Mouse (Mus musculus) embryonic fibroblast, embryonic 13.5 days (primary cell): Measurements from ENCODE around the gene Sfxn5. TPM values are rescaled to one million over a fixed set of nuclear protein-coding genes. Genes with fewer than 3 reads are reported as not detected.
A peak's percentile ranks its signal among the peaks of the same experiment; 100 is the strongest.

Source experiments
- H3K27ac ChIP-seq: 2 replicates; pipeline ENCODE4 v1.5.1; 2012; ENCODE audit warnings: low read length, control low read depth, inconsistent platforms; ENCODE audit not compliant: insufficient read depth
- H3K4me1 ChIP-seq: 2 replicates; pipeline ENCODE4 v1.6.1; 2011; ENCODE audit warnings: low read length; ENCODE audit not compliant: control insufficient read depth, insufficient read depth
- H3K4me3 ChIP-seq: 2 replicates; pipeline ENCODE4 v1.5.1; 2011; ENCODE audit warnings: mild to moderate bottlenecking, control low read depth, low read length; ENCODE audit not compliant: insufficient read depth
- CTCF ChIP-seq: IDR thresholded peaks from 2 replicates; pipeline ENCODE4 v1.5.1; 2011; ENCODE audit warnings: mild to moderate bottlenecking, control low read depth, low read length, moderate library complexity, borderline replicate concordance; ENCODE audit not compliant: insufficient read depth
- POLR2A ChIP-seq: IDR thresholded peaks from 2 replicates; pipeline ENCODE4 v1.6.1; 2011; ENCODE audit warnings: low read depth, mild to moderate bottlenecking, control low read depth, low read length, moderate library complexity
- polyA plus RNA-seq: library from polyadenylated mRNA; stranded (reverse); fragments of >200 nt; gene quantifications from 2 replicates; pipeline ENCODE4 v1.2.4, GENCODE M21; 2011; ENCODE audit warnings: low read depth; ENCODE audit not compliant: missing spikeins, insufficient read length

Sfxn5 gene
- polyA plus RNA-seq, 1 experiment = 9.7 TPM

GRCm38 (mm10) chr6:85325109-85325508, 8.1 kb downstream of the Sfxn5 start:
- TF ChIP-seq POLR2A (no peak), CTCF (no peak)
- Histone ChIP-seq H3K27ac (peak overlapping the region; percentile 91), H3K4me3 (no peak overlapping the region), H3K4me1 (peaks cover 13% of the 10 kb centered on the region)

GRCm38 (mm10) chr6:85320445-85320866, 12.8 kb downstream of the Sfxn5 start:
- peaks cover 8% of the 10 kb centered on the region for H3K4me1 ChIP-seq
- TF ChIP-seq POLR2A = no peak
- H3K4me3 ChIP-seq = no peak overlapping the region
- H3K27ac ChIP-seq = no peak overlapping the region

DNA sequence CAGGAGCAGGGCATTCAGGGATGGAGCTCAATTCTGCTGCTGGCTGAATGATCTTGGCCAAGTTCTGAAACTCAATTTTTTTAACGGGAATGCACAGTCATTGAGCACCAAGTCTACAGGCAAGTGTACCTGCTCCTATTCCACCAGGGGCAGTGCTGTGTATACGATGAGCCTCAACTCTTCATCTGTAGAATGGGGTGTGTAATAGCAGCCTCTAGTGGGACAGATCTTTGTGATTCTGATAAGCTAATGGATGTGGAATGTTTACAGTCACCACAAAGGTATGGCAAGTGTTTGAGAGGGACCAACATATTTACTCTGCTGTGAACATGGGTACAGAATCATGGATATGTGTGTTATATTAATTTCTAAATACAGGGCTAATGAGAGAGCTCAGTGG, 17.0 kb downstream of the Sfxn5 start:
- no peak for TF ChIP-seq CTCF
- no peak for TF ChIP-seq POLR2A
- no peak overlapping the region for H3K27ac ChIP-seq
- H3K4me1 ChIP-seq = no peaks in the 10 kb centered on the region
- no peak overlapping the region for H3K4me3 ChIP-seq

- TF ChIP-seq CTCF = no peak
- TF ChIP-seq POLR2A = no peak
- Histone ChIP-seq H3K4me1 (no peaks in the 10 kb centered on the region), H3K27ac (no peak overlapping the region), H3K4me3 (no peak overlapping the region)
These were observed 19.0 kb downstream of the Sfxn5 start for GRCm38 (mm10) chr6:85314064-85314798.

DNA sequence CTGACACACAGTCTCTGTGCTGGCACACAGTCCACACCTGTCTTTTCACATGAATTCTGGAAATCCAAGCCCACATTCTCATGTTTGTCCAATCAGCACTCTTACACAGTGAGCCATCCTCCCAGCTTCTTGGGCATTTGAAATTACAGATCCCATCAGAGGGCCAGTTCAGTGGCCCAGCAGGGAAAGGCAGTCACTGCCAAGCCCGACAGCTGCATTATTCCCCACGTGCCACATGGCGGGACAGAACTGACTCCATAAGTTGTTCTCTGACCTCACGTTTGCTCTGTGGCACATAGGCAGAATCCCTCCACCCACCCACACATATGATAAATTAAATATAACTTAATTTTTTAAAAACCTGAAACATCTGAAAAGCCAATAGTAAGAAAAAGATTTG, 25.3 kb downstream of the Sfxn5 start:
- Histone ChIP-seq H3K4me3 (no peak overlapping the region), H3K4me1 (no peaks in the 10 kb centered on the region), H3K27ac (no peak overlapping the region)
- no peak for TF ChIP-seq CTCF
- no peak for TF ChIP-seq POLR2A

DNA sequence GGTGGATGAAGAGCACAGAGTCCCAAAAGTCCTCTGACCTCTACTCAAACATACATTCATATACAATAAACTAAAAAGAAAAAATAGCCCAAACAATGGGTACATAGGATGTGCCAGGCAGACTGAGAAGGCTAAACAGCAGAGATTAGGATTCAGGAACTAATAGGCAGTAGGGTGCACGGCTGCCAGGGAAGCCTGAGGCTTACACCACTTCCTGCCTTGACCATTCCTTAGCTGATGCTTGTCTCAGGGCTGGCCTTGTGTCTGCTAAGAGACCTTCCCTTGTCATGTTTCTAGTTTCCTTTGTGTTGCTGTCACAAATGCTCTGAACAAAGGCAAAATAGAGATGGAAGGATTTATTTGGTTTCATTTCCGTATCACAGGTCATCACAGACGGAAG, 26.8 kb downstream of the Sfxn5 start:
- Histone ChIP-seq H3K4me1 (no peaks in the 10 kb centered on the region), H3K4me3 (no peak overlapping the region), H3K27ac (no peak overlapping the region)
- no peak for TF ChIP-seq CTCF
- TF ChIP-seq POLR2A = no peak

GRCm38 (mm10) chr6:85305826-85306225, 27.4 kb downstream of the Sfxn5 start:
- H3K27ac ChIP-seq = no peak overlapping the region
- no peak overlapping the region for H3K4me3 ChIP-seq
- no peaks in the 10 kb centered on the region for H3K4me1 ChIP-seq
- TF ChIP-seq CTCF = no peak
- no peak for TF ChIP-seq POLR2A

DNA sequence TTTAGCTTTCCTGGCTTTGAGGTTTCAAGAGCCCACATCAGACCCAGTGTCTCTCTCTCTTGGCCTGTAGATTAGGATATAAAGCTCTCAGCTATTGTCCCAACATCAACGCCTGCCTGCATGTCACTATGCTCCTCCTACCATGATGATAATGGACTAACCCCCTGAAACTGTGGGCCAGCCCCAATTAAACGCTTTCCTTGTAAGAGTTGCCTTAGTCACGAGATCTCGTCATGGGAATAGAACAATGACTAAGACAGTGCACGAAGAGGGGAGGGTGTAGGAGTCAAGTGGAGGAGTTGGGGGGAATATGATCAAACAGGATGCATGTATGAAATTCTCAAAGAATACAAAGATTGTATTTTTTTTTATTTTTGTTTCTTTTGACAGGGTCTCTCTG, 28.3 kb downstream of the Sfxn5 start:
- no peak for TF ChIP-seq POLR2A
- Histone ChIP-seq H3K27ac (no peak overlapping the region), H3K4me3 (no peak overlapping the region), H3K4me1 (no peaks in the 10 kb centered on the region)

DNA sequence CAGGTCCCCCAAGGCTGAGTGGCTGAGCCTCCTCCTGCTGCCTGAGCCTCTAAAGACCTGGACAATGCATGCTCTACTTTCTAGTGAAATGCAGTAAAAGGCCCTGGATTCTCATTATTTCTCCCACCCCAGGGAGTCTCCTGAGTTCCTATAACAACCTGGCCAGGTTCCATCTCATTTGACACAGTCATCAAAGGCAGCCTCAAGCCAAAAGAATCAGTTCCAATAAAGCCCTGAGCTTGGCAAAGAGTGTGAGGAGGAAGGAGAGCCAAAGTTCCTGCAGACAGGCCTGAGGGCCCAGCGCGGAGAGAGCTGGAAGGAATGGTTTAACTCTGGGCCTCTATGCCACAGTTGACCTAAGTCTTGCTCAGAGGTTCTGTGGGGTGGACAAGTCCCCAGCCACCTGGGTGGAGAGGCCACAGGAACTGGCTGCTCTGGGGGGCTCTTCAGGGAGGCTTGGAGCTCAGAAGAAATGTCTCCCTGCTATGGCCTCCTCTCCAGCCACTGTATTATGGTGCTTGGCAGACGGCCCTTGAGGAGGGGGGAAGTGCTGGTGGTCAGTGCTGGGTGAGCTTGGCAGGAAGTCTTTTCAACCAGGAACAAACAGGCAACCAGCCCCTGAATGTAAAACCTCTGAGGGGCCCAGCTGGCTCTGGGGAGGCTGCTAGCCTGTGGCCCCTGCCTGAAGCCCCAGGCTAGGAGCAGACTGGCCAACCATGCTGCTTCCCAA, 30.7 kb downstream of the Sfxn5 start:
- Histone ChIP-seq H3K4me1 (no peaks in the 10 kb centered on the region), H3K4me3 (no peak overlapping the region), H3K27ac (peak overlapping the region; percentile 65)
- TF ChIP-seq POLR2A = no peak
- no peak for TF ChIP-seq CTCF

DNA sequence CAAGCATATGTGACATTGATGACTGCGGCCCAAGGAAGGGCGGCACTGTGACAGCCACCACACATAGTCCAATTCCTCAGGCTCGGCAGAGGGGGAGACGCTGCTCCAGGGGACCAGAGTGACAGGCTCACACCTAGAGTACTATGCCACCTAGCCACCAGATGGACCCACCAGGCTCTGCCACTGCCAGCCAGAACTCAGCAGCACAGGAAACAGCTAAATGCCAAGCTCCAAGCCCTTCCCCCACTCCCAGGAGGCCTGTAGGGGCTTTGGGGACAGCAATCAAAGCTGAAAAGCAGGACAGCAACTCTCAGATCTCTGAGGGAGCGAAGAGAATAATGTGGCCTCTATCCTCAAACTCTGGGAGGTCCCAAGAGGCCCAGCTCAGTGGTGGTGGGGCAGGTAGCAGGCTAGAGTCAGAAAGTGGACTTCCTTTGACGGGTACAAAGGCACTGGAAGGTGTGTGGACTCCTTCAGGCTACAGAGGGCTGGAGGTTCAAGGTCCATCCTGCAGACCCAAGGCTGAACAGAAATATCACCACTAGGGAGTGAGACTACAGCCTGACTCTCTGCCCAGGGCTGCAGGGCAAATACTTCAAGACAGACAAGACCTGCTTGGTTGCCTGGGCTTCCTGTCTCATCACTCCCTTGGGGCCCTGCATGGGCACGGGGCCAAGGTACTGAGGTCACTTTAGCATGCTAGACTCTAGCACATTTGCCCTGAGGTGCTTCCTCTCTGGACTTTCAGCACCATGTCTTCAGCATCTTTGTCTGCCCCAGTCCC, 37.6 kb downstream of the Sfxn5 start:
- no peak overlapping the region for H3K4me3 ChIP-seq
- H3K4me1 ChIP-seq = no peaks in the 10 kb centered on the region; the same call in 1 of the 2 replicates
- H3K27ac ChIP-seq = no peak overlapping the region
- TF ChIP-seq CTCF = no peak; the same call in 1 of the 2 replicates
- no peak for TF ChIP-seq POLR2A
